Mouse (Mus musculus): Measurements from ENCODE around the gene Hes5. TPM values are rescaled to one million over a fixed set of nuclear protein-coding genes. Genes with fewer than 3 reads are reported as not detected.
A peak's percentile ranks its signal among the peaks of the same experiment; 100 is the strongest.

Hes5 gene
- polyA plus RNA-seq, 1 experiment from 2014 or later = 6.6 TPM

- H3K4me1 ChIP-seq = peaks cover 27% of the 10 kb centered on the region
- ATAC-seq (ENCODE audit: insufficient number of reproducible peaks, low FRiP score, low TSS enrichment, low read depth) = peak; percentile 48
- peak overlapping the region; percentile 73 for H3K27ac ChIP-seq (replicated peaks)
- WGBS = 16% methylated on average over 5 of the region's 5 CpGs
- H3K4me3 ChIP-seq (replicated peaks) = peak overlapping the region; percentile 21
- H3K4me2 ChIP-seq (replicated peaks) = peak overlapping the region; percentile 46
- no peaks in the 10 kb centered on the region for H3K9me3 ChIP-seq (replicated peaks)
- no peak overlapping the region for H3K9ac ChIP-seq
- no peaks in the 10 kb centered on the region for H3K36me3 ChIP-seq
- H3K27me3 ChIP-seq = no peaks in the 10 kb centered on the region
These were observed 32.8 kb upstream of the Hes5 start for GRCm38 (mm10) chr4:154927899-154928337.

- no peaks in the 10 kb centered on the region for H3K36me3 ChIP-seq
- peak within 1 kb of the TSS; percentile 73 for H3K27ac ChIP-seq (replicated peaks)
- H3K4me2 ChIP-seq (replicated peaks) = peak within 1 kb of the TSS; percentile 46
- no peak within 1 kb of the TSS for H3K9ac ChIP-seq
- no peaks in the 10 kb centered on the region for H3K27me3 ChIP-seq
- H3K4me3 ChIP-seq (replicated peaks) = peak within 1 kb of the TSS; percentile 21
- 48% methylated on average over 12 of the region's 12 CpGs for WGBS
- no peaks in the 10 kb centered on the region for H3K9me3 ChIP-seq (replicated peaks)
- peaks cover 27% of the 10 kb centered on the region for H3K4me1 ChIP-seq
- no peak for ATAC-seq (ENCODE audit: insufficient number of reproducible peaks, low FRiP score, low TSS enrichment, low read depth)
These were observed 32.2 kb upstream of the Hes5 start, which contains the start of gene Tnfrsf14 for GRCm38 (mm10) chr4:154928395-154929087. Gene Tnfrsf14, minus strand, starts transcription at chr4:154928563.

- Histone ChIP-seq H3K36me3 (no peaks in the 10 kb centered on the region), H3K27ac (replicated peaks) (0 out of 2 replicates have a peak overlapping the region, but pooled peaks have one; percentile 5), H3K27me3 (no peaks in the 10 kb centered on the region), H3K4me3 (replicated peaks) (no peak overlapping the region), H3K4me2 (replicated peaks) (no peak overlapping the region), H3K9ac (no peak overlapping the region), H3K9me3 (replicated peaks) (no peaks in the 10 kb centered on the region), H3K4me1 (peaks cover 27% of the 10 kb centered on the region)
- no peak for ATAC-seq (ENCODE audit: insufficient number of reproducible peaks, low FRiP score, low TSS enrichment, low read depth)
- WGBS = 74% methylated on average over 12 of the region's 12 CpGs
These were observed 31.5 kb upstream of the Hes5 start for GRCm38 (mm10) chr4:154929088-154929660.

GRCm38 (mm10) chr4:154933306-154933907, 27.3 kb upstream of the Hes5 start:
- H3K9me3 ChIP-seq (replicated peaks) = no peaks in the 10 kb centered on the region
- no peaks in the 10 kb centered on the region for H3K36me3 ChIP-seq
- no peak overlapping the region for H3K27ac ChIP-seq (replicated peaks)
- H3K4me3 ChIP-seq (replicated peaks) = no peak overlapping the region
- no peak overlapping the region for H3K9ac ChIP-seq
- no peak overlapping the region for H3K4me2 ChIP-seq (replicated peaks)
- WGBS = 54% methylated on average over 13 of the region's 13 CpGs
- no peak for ATAC-seq (ENCODE audit: insufficient number of reproducible peaks, low FRiP score, low TSS enrichment, low read depth)
- no peaks in the 10 kb centered on the region for H3K27me3 ChIP-seq
- H3K4me1 ChIP-seq = peaks cover 6% of the 10 kb centered on the region

- no peak for ATAC-seq (ENCODE audit: insufficient number of reproducible peaks, low FRiP score, low TSS enrichment, low read depth)
- H3K4me2 ChIP-seq (replicated peaks) = no peak overlapping the region
- 81% methylated on average over 2 of the region's 2 CpGs for WGBS
- no peaks in the 10 kb centered on the region for H3K9me3 ChIP-seq (replicated peaks)
- H3K4me3 ChIP-seq (replicated peaks) = no peak overlapping the region
- H3K4me1 ChIP-seq = no peaks in the 10 kb centered on the region
- H3K27ac ChIP-seq (replicated peaks) = no peak overlapping the region
- H3K27me3 ChIP-seq = no peaks in the 10 kb centered on the region
- H3K9ac ChIP-seq = no peak overlapping the region
- no peaks in the 10 kb centered on the region for H3K36me3 ChIP-seq
These were observed 25.9 kb upstream of the Hes5 start for GRCm38 (mm10) chr4:154934800-154935199.

- Histone ChIP-seq H3K4me3 (replicated peaks) (no peak overlapping the region), H3K27ac (replicated peaks) (no peak overlapping the region), H3K4me2 (replicated peaks) (no peak overlapping the region), H3K9me3 (replicated peaks) (no peaks in the 10 kb centered on the region), H3K27me3 (no peaks in the 10 kb centered on the region), H3K9ac (no peak overlapping the region), H3K36me3 (no peaks in the 10 kb centered on the region), H3K4me1 (no peaks in the 10 kb centered on the region)
- no peak for ATAC-seq (ENCODE audit: insufficient number of reproducible peaks, low FRiP score, low TSS enrichment, low read depth)
- 72% methylated on average over 7 of the region's 7 CpGs for WGBS
These were observed 24.9 kb upstream of the Hes5 start for GRCm38 (mm10) chr4:154935788-154936187.

- H3K4me3 ChIP-seq (replicated peaks) = no peak overlapping the region
- no peaks in the 10 kb centered on the region for H3K36me3 ChIP-seq
- WGBS = 58% methylated on average over 8 of the region's 8 CpGs
- no peaks in the 10 kb centered on the region for H3K9me3 ChIP-seq (replicated peaks)
- no peak for ATAC-seq (ENCODE audit: insufficient number of reproducible peaks, low FRiP score, low TSS enrichment, low read depth)
- H3K4me1 ChIP-seq = no peaks in the 10 kb centered on the region
- H3K9ac ChIP-seq = no peak overlapping the region
- H3K27ac ChIP-seq (replicated peaks) = no peak overlapping the region
- H3K27me3 ChIP-seq = no peaks in the 10 kb centered on the region
- H3K4me2 ChIP-seq (replicated peaks) = no peak overlapping the region
These were observed 24.0 kb upstream of the Hes5 start for GRCm38 (mm10) chr4:154936542-154937255.

- Histone ChIP-seq H3K4me2 (replicated peaks) (no peak overlapping the region), H3K9ac (no peak overlapping the region), H3K9me3 (replicated peaks) (no peaks in the 10 kb centered on the region), H3K27ac (replicated peaks) (no peak overlapping the region), H3K4me1 (no peaks in the 10 kb centered on the region), H3K27me3 (no peaks in the 10 kb centered on the region), H3K4me3 (replicated peaks) (no peak overlapping the region), H3K36me3 (no peaks in the 10 kb centered on the region)
- 77% methylated on average over 1 of the region's 1 CpGs for WGBS
- no peak for ATAC-seq (ENCODE audit: insufficient number of reproducible peaks, low FRiP score, low TSS enrichment, low read depth)
These were observed 23.0 kb upstream of the Hes5 start for GRCm38 (mm10) chr4:154937746-154938145.

- Histone ChIP-seq H3K36me3 (no peaks in the 10 kb centered on the region), H3K4me2 (replicated peaks) (no peak overlapping the region), H3K4me1 (no peaks in the 10 kb centered on the region), H3K9me3 (replicated peaks) (no peaks in the 10 kb centered on the region), H3K27me3 (no peaks in the 10 kb centered on the region), H3K4me3 (replicated peaks) (no peak overlapping the region), H3K9ac (no peak overlapping the region), H3K27ac (replicated peaks) (no peak overlapping the region)
- no peak for ATAC-seq (ENCODE audit: insufficient number of reproducible peaks, low FRiP score, low TSS enrichment, low read depth)
- WGBS = 92% methylated on average over 2 of the region's 2 CpGs
These were observed 20.6 kb upstream of the Hes5 start for GRCm38 (mm10) chr4:154940156-154940555.

- no peak for ATAC-seq (ENCODE audit: insufficient number of reproducible peaks, low FRiP score, low TSS enrichment, low read depth)
- H3K27me3 ChIP-seq = no peaks in the 10 kb centered on the region
- no peak overlapping the region for H3K4me2 ChIP-seq (replicated peaks)
- H3K9me3 ChIP-seq (replicated peaks) = no peaks in the 10 kb centered on the region
- 88% methylated on average over 5 of the region's 5 CpGs for WGBS
- H3K4me1 ChIP-seq = peaks cover 8% of the 10 kb centered on the region; the same call in 1 of the 2 replicates
- H3K36me3 ChIP-seq = no peaks in the 10 kb centered on the region
- no peak overlapping the region for H3K27ac ChIP-seq (replicated peaks)
- no peak overlapping the region for H3K4me3 ChIP-seq (replicated peaks)
- H3K9ac ChIP-seq = no peak overlapping the region
These were observed 18.9 kb upstream of the Hes5 start for GRCm38 (mm10) chr4:154941831-154942230.

- no peak for ATAC-seq (ENCODE audit: insufficient number of reproducible peaks, low FRiP score, low TSS enrichment, low read depth)
- WGBS = 63% methylated on average over 10 of the region's 10 CpGs
- no peaks in the 10 kb centered on the region for H3K9me3 ChIP-seq (replicated peaks)
- H3K27me3 ChIP-seq = no peaks in the 10 kb centered on the region
- H3K9ac ChIP-seq = no peak overlapping the region
- no peak overlapping the region for H3K27ac ChIP-seq (replicated peaks)
- peaks cover 8% of the 10 kb centered on the region; the same call in 1 of the 2 replicates for H3K4me1 ChIP-seq
- H3K4me2 ChIP-seq (replicated peaks) = no peak overlapping the region
- no peak overlapping the region for H3K4me3 ChIP-seq (replicated peaks)
- no peaks in the 10 kb centered on the region for H3K36me3 ChIP-seq
These were observed 17.9 kb upstream of the Hes5 start for GRCm38 (mm10) chr4:154942632-154943322.
